Mouse (Mus musculus): ENCODE data around the gene Ncoa1. TPM values are rescaled to one million over a fixed set of nuclear protein-coding genes. Genes with fewer than 3 reads are reported as not detected.
"Not testable (repeated sequence)": the region's sequence is repeated elsewhere in the genome, so short reads cannot be mapped to it uniquely, and the experiment has no call there.

Gene Ncoa1
- total RNA-seq, 2 experiments from 2014 or later = 32.1 to 33.6 TPM

DNA sequence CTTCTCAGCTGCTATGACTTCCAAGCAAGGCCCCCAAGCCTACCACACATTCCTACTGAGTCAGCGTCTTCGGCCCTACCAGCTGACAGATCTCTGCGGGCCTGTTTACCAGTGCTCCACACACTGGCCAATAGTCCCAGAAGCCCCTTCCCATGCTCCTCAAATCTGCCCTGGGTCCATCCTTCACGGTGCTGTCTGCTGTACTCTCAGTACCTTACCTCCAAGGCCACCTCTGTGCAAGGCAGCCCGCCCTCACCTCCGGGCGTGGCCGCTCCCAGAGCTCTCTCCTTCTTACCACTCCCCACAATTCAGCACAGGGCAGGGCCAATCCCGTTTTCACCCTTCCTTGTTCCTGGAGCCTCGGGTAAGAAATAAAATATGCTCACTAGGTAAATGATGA is 231.2 kb downstream of the Ncoa1 start:
- intact Hi-C loops (cut with DNase I) = no loop called here
- no peak for DNase-seq

- DNase-seq = no peak
- intact Hi-C loops (cut with DNase I) = no loop called here
These were observed 233.2 kb downstream of the Ncoa1 start for GRCm38 (mm10) chr12:4243805-4244204.

- DNase-seq = not testable (repeated sequence)
These were observed 236.7 kb downstream of the Ncoa1 start for GRCm38 (mm10) chr12:4240281-4240680.

GRCm38 (mm10) chr12:4237481-4237880 is 239.5 kb downstream of the Ncoa1 start:
- DNase-seq = no peak
- intact Hi-C loops (cut with DNase I) = no loop called here

More at GRCm38 (mm10) chr12:4240281-4240680, 236.7 kb downstream of the Ncoa1 start:
- intact Hi-C loops (cut with DNase I) = not testable (repeated sequence)

GRCm38 (mm10) chr12:4233572-4234508 is 243.1 kb downstream of the Ncoa1 start, which contains the start of the genes Ptrhd1 and Cenpo:
Gene Ptrhd1 (plus strand): TSS chr12:4234027.
Gene Cenpo (minus strand): TSS chr12:4234294.
- peak; percentile 93 to 96 for DNase-seq
- intact Hi-C loops (cut with DNase I) = loop anchor here (2.0 kb wide), 1 partner anchor 243 kb away; the partner anchor contains the start of gene Ncoa1

DNA sequence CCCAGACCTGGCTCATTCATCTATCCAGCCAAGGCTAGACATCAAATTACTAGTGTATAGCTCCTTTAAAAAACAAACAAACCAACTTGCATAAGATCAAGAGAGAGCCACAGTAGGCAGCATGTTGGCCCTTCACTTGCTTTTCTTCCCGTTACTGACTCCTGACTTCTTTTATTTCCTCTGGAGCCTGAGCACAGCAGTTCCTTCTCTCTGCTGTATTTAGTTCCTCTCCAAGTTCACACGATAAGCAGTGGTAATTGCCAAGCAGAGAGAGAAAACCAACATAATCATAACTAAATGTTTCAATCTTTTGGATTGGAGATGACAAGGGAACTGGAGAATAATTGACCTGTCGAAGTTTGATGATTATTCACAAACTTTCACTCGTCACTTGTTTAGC is 244.2 kb downstream of the Ncoa1 start:
- intact Hi-C loops (cut with DNase I) = no loop called here
- no peak for DNase-seq

- no peak for DNase-seq
- intact Hi-C loops (cut with DNase I) = no loop called here
These were observed 246.8 kb downstream of the Ncoa1 start for GRCm38 (mm10) chr12:4230156-4230555.

DNA sequence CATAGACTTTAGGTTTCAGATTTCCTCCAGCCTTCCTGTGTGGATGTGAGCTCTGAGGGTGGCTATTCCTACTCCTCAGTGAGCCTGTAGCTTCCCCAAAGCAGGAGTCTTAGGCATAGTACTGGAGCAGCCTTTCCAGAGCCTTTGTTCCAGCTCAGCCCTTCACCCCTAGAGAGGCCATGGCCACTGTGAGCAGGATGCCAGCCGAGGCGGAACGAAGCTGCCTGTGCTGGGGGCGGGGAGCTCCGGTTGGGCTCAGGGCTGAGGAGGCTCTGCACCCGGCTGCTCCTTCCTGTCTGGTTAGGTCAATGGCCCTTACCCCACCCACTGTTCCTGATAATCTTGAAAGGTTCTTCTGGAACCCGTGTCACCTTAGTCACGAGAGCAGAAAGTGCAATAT is 264.1 kb downstream of the Ncoa1 start:
- no peak for DNase-seq
- intact Hi-C loops (cut with DNase I) = no loop called here

DNA sequence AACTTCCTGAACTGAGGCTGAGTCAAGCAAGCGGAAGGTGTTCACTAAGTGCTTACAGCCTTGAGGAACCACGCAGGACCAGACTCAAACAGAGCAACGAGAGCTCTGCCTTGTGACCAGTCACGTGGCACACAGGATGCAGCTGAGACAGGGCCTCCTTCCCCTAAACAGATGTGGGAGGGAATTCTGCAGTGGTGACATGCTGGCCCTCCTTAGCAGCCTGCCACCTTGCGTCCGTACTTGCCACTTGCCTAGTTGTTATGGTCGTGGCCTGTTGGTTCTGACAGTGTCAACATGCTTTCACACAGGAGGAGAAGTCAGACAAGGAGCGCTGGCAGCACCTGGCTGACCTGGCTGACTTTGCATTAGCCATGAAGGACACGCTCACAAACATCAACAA is 265.8 kb downstream of the Ncoa1 start:
- intact Hi-C loops (cut with DNase I) = no loop called here
- DNase-seq = peak in 1 of 2 experiments; percentile 17

DNA sequence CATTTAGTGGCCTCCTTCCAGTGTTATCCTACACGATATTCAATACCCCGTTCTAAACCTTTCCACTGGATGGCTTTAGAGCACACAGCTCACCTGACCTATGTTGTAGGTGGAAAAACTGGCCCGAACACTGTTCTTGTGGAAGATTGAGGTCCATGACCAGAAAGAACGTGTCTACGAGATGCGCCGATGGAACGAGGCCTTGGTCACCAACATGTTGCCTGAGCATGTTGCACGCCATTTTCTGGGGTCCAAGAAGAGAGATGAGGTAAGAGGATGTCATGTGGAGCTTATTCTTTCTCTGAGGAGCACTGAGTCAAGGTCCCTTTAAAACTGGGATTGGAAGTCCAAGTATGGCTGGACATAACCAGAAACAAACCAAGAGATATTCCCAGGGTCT is 267.8 kb downstream of the Ncoa1 start:
- no peak for DNase-seq
- intact Hi-C loops (cut with DNase I) = loop anchor here (5.0 kb wide), 1 partner anchor 282 kb away; no protein-coding TSS in a partner anchor

DNA sequence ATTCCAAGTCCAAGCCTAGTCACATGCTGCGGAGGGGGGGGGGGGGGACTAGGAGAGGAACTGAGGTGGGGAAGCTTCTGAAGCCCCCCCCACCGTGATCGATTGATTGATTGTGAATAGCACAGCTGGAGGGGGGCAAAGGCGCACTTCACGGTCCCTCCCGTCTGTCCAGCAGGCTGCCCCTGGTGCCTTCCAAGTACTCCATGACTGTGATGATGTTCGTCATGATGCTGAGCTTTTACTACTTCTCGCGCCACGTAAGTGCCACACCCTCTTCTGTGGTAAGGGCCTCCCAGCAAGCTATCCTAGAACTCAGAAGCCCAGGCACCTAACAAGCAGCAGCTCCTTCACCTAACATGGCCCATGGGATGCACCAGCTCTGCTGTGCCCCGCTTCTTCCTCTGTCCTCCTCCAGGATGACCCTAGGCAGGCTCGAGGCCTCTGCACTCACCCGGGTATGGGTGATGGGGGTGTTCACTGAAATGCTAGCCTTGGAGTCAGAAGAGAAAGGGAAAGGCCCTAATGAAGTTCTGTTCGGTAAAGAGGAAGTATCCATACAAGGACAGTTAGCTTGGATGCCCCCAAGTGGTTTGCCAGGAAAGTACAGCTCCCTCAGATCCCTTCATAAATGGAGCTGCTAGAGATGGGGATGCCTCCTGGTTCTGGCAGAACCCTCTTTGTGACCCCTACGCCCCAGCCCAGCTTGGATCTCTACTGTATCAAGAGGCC is 268.4 kb downstream of the Ncoa1 start:
- intact Hi-C loops (cut with DNase I) = loop anchor here (5.0 kb wide), 1 partner anchor 281 kb away; no protein-coding TSS in a partner anchor

DNA sequence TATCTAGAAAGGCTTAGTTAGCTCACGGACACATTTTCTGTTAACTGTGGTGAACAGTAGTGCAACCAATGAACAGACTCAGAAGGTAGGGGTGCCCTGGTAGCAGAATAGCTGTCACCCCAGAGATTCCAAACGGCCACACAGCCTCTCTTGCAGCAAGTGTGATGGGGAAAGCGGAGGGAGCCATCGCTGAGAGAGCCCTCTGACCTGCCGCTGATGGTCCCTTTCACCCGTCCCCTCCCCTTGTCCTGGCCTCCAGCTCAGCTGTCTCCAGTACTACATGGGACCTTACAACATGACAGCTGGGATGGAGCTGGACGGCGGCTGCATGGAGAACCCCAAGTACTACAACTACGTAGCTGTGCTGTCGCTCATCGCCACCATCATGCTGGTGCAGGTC is 270.9 kb downstream of the Ncoa1 start:
- intact Hi-C loops (cut with DNase I) = loop anchor here (5.0 kb wide), 1 partner anchor 279 kb away; no protein-coding TSS in a partner anchor
- no peak for DNase-seq

More for the DNA sequence above, 268.4 kb downstream of the Ncoa1 start:
- peak; percentile 54 to 74 for DNase-seq

- intact Hi-C loops (cut with DNase I) = no loop called here
- DNase-seq = no peak
These were observed 274.8 kb downstream of the Ncoa1 start for GRCm38 (mm10) chr12:4202206-4202605.

DNA sequence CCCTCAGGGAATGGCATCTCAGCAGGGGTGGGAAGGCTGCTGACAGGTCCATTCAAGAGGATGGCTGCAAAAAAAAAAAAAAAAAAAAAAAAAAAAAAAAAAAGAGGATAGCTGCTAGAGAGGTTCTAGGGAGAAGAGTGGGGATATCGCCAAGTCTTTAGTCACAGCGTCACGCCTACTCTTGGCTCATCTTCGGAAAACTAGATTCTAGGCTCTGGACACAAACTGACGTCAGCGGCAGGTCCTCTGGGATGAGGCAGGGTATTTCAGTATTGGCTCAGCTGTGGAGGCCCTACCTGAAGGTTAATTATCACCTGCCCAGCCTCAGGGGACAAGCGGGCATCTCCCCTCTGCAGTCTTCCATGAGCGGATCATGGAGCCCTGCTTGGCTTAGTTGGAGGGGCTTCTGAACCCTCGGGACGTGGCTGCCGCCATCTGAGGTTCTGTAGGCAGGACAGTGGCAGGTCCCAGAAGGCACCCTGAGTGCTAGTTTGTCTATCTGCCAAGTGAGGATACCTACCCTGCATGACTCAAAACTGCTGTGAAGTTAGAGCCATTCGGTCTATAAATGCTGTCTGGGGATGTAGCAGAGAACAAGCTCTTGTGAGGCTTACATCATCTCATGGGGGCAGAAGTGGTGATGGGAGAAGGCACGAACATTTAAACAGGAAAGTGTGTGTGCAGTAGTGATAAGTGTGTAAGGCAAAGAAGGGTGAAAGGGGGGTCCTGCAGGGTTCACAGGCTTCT is 275.4 kb downstream of the Ncoa1 start:
- intact Hi-C loops (cut with DNase I) = no loop called here
- peak; percentile 59 to 74 for DNase-seq

GRCm38 (mm10) chr12:4199271-4199670 is 277.7 kb downstream of the Ncoa1 start:
- no peak for DNase-seq
- intact Hi-C loops (cut with DNase I) = no loop called here

DNA sequence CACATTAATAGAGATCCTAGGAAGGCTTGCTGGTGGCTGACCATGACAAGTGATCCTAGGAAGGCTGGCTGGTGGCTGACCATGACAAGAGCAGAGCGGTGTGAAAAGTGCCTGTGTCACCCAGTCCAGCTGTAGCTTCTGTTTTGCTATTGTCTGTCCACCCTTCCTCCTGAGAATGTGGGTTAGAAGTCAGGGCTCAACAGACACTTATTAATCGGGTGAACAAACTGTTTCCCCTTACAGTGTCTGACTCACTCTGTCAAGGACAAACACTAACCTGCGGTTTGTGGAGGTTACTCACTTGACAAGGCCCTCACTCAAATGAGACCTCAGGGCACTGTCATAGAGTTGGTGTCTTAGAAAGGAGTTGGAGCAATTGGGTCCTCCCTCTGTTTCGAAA is 278.3 kb downstream of the Ncoa1 start:
- intact Hi-C loops (cut with DNase I) = no loop called here
- no peak for DNase-seq

Data from heart, postnatal 14 days (tissue).